Mouse (Mus musculus) testis, adult 2 months (tissue): ENCODE results near the gene Letm1. TPM values are rescaled to one million over a fixed set of nuclear protein-coding genes. Genes with fewer than 3 reads are reported as not detected.

Experiments used
- H3K27ac ChIP-seq: fragments of 200-500 bp; 2 replicates; pipeline ENCODE4 v1.5.1; 2012; ENCODE audit warnings: low read depth, low read length; ENCODE audit not compliant: control insufficient read depth, insufficient read depth
- H3K27me3 ChIP-seq: fragments of 200-500 bp; 2 replicates; pipeline ENCODE4 v1.6.1; 2012; ENCODE audit warnings: mild to moderate bottlenecking, low read length, moderate library complexity; ENCODE audit not compliant: control insufficient read depth, insufficient read depth
- H3K36me3 ChIP-seq: fragments of 200-500 bp; 2 replicates; pipeline ENCODE4 v1.6.1; 2012; ENCODE audit warnings: mild to moderate bottlenecking, low read length; ENCODE audit not compliant: control insufficient read depth, insufficient read depth
- H3K4me1 ChIP-seq: fragments of 200-500 bp; 2 replicates; pipeline ENCODE4 v1.6.1; 2012; ENCODE audit warnings: low read length; ENCODE audit not compliant: control insufficient read depth, insufficient read depth
- H3K4me3 ChIP-seq: fragments of 200-500 bp; 2 replicates; pipeline ENCODE4 v1.5.1; 2012; ENCODE audit warnings: low read depth, mild to moderate bottlenecking, low read length, moderate library complexity, mixed read lengths; ENCODE audit not compliant: control insufficient read depth
- CTCF ChIP-seq: fragments of 200-500 bp; IDR thresholded peaks from 2 replicates; pipeline ENCODE4 v1.5.1; 2012; ENCODE audit warnings: low read depth, mild to moderate bottlenecking, inconsistent platforms, low read length, moderate library complexity; ENCODE audit not compliant: control insufficient read depth, insufficient read depth, insufficient replicate concordance
- POLR2A ChIP-seq: fragments of 200-500 bp; IDR thresholded peaks from 2 replicates; pipeline ENCODE4 v1.6.1; 2012; ENCODE audit warnings: low read depth, mild to moderate bottlenecking, inconsistent platforms, low read length, moderate library complexity; ENCODE audit not compliant: control insufficient read depth
- polyA plus RNA-seq: library from polyadenylated mRNA; depleted of rRNA; stranded (reverse); fragments of >200 nt; gene quantifications from 2 replicates; pipeline ENCODE4 v1.2.3, GENCODE M21; 2012

The Letm1 gene
- polyA plus RNA-seq, 1 experiment = 24.1 TPM

- H3K36me3 ChIP-seq = no peaks in the 10 kb centered on the region
- no peaks in the 10 kb centered on the region for H3K27me3 ChIP-seq
- H3K4me3 ChIP-seq = no peak overlapping the region
- no peak overlapping the region for H3K27ac ChIP-seq
- TF ChIP-seq POLR2A = no peak
- TF ChIP-seq CTCF = no peak
- no peaks in the 10 kb centered on the region for H3K4me1 ChIP-seq
Observed at GRCm38 (mm10) chr5:33705612-33706349, 76.8 kb downstream of the Letm1 start.

GRCm38 (mm10) chr5:33704945-33705611 is 77.5 kb downstream of the Letm1 start:
- Histone ChIP-seq H3K36me3 (no peaks in the 10 kb centered on the region), H3K27ac (no peak overlapping the region), H3K4me1 (no peaks in the 10 kb centered on the region), H3K4me3 (no peak overlapping the region), H3K27me3 (no peaks in the 10 kb centered on the region)
- TF ChIP-seq POLR2A (no peak), CTCF (no peak)

GRCm38 (mm10) chr5:33703999-33704398 is 78.6 kb downstream of the Letm1 start:
- Histone ChIP-seq H3K27me3 (no peaks in the 10 kb centered on the region), H3K4me3 (no peak overlapping the region), H3K36me3 (no peaks in the 10 kb centered on the region), H3K4me1 (no peaks in the 10 kb centered on the region), H3K27ac (no peak overlapping the region)
- TF ChIP-seq POLR2A = no peak
- no peak for TF ChIP-seq CTCF

- Histone ChIP-seq H3K4me1 (no peaks in the 10 kb centered on the region), H3K36me3 (no peaks in the 10 kb centered on the region), H3K27me3 (no peaks in the 10 kb centered on the region), H3K4me3 (no peak overlapping the region), H3K27ac (no peak overlapping the region)
- TF ChIP-seq POLR2A (no peak), CTCF (no peak)
Observed at GRCm38 (mm10) chr5:33701832-33702231, 80.8 kb downstream of the Letm1 start.

- H3K27ac ChIP-seq = no peak overlapping the region
- no peak overlapping the region for H3K4me3 ChIP-seq
- no peaks in the 10 kb centered on the region for H3K36me3 ChIP-seq
- TF ChIP-seq CTCF = no peak
- TF ChIP-seq POLR2A = no peak
- peaks cover 13% of the 10 kb centered on the region for H3K4me1 ChIP-seq
- H3K27me3 ChIP-seq = no peaks in the 10 kb centered on the region
Observed at GRCm38 (mm10) chr5:33700010-33700409, 82.6 kb downstream of the Letm1 start.

- TF ChIP-seq CTCF (no peak), POLR2A (no peak)
- no peak overlapping the region for H3K4me3 ChIP-seq
- no peak overlapping the region for H3K27ac ChIP-seq
Observed at GRCm38 (mm10) chr5:33698669-33699068, 83.9 kb downstream of the Letm1 start.

GRCm38 (mm10) chr5:33697947-33698512 is 84.6 kb downstream of the Letm1 start:
- Histone ChIP-seq H3K4me3 (no peak overlapping the region), H3K36me3 (no peaks in the 10 kb centered on the region), H3K4me1 (peaks cover 18% of the 10 kb centered on the region), H3K27ac (no peak overlapping the region), H3K27me3 (no peaks in the 10 kb centered on the region)
- TF ChIP-seq POLR2A = no peak
- no peak for TF ChIP-seq CTCF

More at GRCm38 (mm10) chr5:33698669-33699068, 83.9 kb downstream of the Letm1 start:
- Histone ChIP-seq H3K36me3 (no peaks in the 10 kb centered on the region), H3K27me3 (no peaks in the 10 kb centered on the region), H3K4me1 (peaks cover 18% of the 10 kb centered on the region)
